Mouse (Mus musculus) bone marrow macrophage, adult 2 months (primary cell): ENCODE measurements around the gene Zer1. TPM values are rescaled to one million over a fixed set of nuclear protein-coding genes. Genes with fewer than 3 reads are reported as not detected.

Experiments
- H3K27ac ChIP-seq: 2 replicates; pipeline ENCODE4 v1.5.1; 2012; ENCODE audit warnings: low read depth, low read length; ENCODE audit not compliant: insufficient read depth
- H3K4me1 ChIP-seq: 2 replicates; pipeline ENCODE4 v1.6.1; 2012; ENCODE audit warnings: low read length; ENCODE audit not compliant: control insufficient read depth, insufficient read depth
- H3K4me3 ChIP-seq: 2 replicates; pipeline ENCODE4 v1.5.1; 2012; ENCODE audit warnings: mild to moderate bottlenecking, low read length, moderate library complexity; ENCODE audit not compliant: insufficient read depth
- CTCF ChIP-seq: IDR thresholded peaks from 2 replicates; pipeline ENCODE4 v1.5.1; 2012; ENCODE audit warnings: low read depth, mild to moderate bottlenecking, low read length, moderate library complexity
- POLR2A ChIP-seq: IDR thresholded peaks from 2 replicates; pipeline ENCODE4 v1.6.1; 2012; ENCODE audit warnings: mild to moderate bottlenecking, low read depth, low read length, borderline replicate concordance
- polyA plus RNA-seq: library from polyadenylated mRNA; stranded (reverse); fragments of >200 nt; gene quantifications from 2 replicates; pipeline ENCODE4 v1.2.4, GENCODE M21; 2012; ENCODE audit not compliant: missing spikeins, insufficient read depth, insufficient read length

Zer1 gene
- polyA plus RNA-seq, 1 experiment: 26.8 TPM

DNA sequence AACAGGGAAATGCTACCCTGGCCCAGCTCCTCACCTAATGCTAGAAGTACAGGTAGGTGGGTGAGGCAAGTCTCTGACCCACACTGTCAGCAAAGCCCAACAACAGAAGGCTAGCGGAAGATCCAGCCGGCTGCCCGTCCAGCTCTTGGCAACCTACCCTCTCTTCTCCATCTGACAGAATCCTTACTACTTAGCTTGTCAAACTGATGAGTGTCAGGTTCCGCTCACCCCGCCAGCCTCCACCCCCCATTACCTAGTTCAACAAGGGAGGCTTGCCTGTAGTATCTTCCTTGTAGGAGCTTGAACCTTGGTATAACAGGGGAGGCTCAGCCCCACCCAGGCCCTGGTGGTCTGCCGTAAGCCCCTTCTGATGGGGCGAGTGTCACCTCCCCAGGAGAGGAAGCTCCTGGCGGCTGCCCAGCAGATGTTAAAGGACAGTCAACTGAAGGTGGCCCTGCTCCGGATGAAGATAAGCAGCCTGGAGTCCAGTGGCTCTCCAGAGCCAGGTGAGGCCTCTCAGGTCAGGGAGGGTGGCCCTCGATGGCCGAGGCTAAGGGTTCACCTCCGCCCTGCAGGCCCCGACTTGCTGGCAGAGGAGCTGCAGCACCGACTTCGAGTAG is 44.1 kb downstream of the Zer1 start:
- Histone ChIP-seq H3K27ac (no peak overlapping the region), H3K4me1 (peaks cover 13% of the 10 kb centered on the region), H3K4me3 (no peak overlapping the region)
- no peak for TF ChIP-seq CTCF
- TF ChIP-seq POLR2A: no peak

DNA sequence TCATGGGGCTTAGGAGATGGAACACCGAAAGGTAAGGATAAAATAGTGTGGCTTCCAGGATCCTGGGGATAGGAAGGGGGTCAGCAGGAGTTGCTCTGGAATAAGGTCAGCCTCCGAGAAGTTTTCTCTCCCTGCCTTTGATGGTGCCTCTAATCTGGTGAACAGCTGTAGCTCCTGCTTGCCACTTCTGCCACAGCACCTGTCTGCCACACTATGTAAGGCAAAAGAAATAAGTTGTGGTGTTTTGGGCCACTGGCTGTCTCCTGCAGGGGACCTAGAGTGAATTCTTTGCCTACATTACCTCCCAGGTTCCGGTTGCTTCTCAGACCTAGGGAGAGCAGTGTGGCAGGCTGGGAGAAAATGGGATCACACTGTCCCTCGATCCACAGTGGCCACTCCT is 45.6 kb downstream of the Zer1 start:
- TF ChIP-seq POLR2A (no peak), CTCF (no peak)
- Histone ChIP-seq H3K27ac (no peak overlapping the region), H3K4me3 (no peak overlapping the region), H3K4me1 (peaks cover 7% of the 10 kb centered on the region; the same call in 1 of the 2 replicates)

GRCm38 (mm10) chr2:30078349-30078712 is 46.1 kb downstream of the Zer1 start:
- Histone ChIP-seq H3K4me3 (peak overlapping the region; percentile 27; the same call in 1 of the 2 replicates), H3K27ac (no peak overlapping the region), H3K4me1 (0 out of 2 replicates have a peak, but pooled peaks cover 3% of the 10 kb centered on the region)
- TF ChIP-seq POLR2A: no peak
- no peak for TF ChIP-seq CTCF

- H3K27ac ChIP-seq: peak within 1 kb of the TSS; percentile 48
- 0 out of 2 replicates have a peak, but pooled peaks cover 3% of the 10 kb centered on the region for H3K4me1 ChIP-seq
- TF ChIP-seq CTCF: peak; percentile 92
- TF ChIP-seq POLR2A: no peak
- H3K4me3 ChIP-seq: peak within 1 kb of the TSS; percentile 64
Measured at GRCm38 (mm10) chr2:30077502-30078348, 46.7 kb downstream of the Zer1 start, which contains the start of gene Pkn3. TSS of gene Pkn3 (plus strand) at chr2:30077684.

DNA sequence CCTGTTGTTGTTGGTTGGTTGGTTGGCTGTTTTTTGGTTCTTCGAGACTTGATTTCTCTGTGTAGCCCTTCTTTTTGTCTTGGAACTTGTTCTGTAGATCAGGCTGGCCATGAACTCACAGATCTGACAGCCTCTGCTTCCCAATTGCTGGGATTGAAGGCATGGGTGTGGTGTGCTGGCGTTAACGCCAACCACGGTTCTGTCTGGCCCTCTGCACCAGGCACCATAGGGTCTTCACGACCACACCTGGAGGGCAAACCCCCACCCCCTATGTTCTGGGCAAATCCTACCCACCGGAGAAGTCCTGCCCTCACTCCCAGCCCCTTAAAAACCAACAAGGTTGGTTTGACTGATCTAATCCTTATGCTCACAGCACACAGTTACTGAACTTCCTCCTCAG is 47.4 kb downstream of the Zer1 start:
- peak overlapping the region; percentile 15; the same call in 1 of the 2 replicates for H3K27ac ChIP-seq

DNA sequence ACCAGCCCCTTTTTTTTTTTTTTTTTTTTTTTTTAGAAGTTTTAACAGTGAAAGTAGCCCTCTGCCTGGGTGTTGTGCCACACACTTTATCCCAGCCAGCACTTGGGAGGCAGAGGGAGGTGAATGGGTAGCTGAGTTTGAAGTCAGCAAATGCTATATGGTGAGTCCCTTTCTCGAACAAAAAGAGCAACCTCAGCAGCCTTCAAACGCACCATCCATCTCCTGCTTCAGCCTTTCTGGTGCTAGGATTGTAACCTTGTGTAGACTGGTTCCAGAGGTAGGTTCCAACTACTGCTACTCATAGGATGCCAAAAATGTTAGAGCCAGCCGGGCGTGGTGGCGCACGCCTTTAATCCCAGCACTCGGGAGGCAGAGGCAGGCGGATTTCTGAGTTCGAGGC is 47.9 kb downstream of the Zer1 start:
- no peak for TF ChIP-seq CTCF
- TF ChIP-seq POLR2A: no peak
- H3K4me1 ChIP-seq: 0 out of 2 replicates have a peak, but pooled peaks cover 3% of the 10 kb centered on the region

More for the DNA sequence above, 47.4 kb downstream of the Zer1 start:
- Histone ChIP-seq H3K4me3 (0 out of 2 replicates have a peak overlapping the region, but pooled peaks have one; percentile 2), H3K4me1 (0 out of 2 replicates have a peak, but pooled peaks cover 3% of the 10 kb centered on the region)
- TF ChIP-seq POLR2A (no peak), CTCF (no peak)

DNA sequence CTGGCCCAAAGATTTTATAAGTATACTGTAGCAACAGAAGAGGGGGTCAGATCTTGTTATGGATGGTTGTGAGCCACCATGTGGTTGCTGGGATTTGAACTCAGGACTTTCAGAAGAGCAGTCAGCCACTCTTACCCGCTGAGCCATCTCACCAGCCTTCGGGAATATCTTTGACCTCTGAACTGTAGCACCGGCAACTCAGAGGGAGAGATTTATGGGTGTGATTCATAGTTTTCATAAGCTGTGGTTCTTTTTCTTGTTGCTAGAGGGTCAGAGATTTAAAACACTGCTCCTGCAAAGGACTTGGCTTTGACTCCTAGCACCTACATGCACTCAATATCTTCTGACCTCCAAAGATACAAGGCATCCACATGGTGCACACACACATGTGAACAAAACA is 48.8 kb downstream of the Zer1 start:
- Histone ChIP-seq H3K4me1 (0 out of 2 replicates have a peak, but pooled peaks cover 3% of the 10 kb centered on the region), H3K27ac (no peak overlapping the region), H3K4me3 (no peak overlapping the region)
- TF ChIP-seq CTCF: no peak

More for the DNA sequence above, 47.9 kb downstream of the Zer1 start:
- Histone ChIP-seq H3K4me3 (no peak overlapping the region), H3K27ac (no peak overlapping the region)

- Histone ChIP-seq H3K4me3 (no peak overlapping the region), H3K27ac (no peak overlapping the region), H3K4me1 (peaks cover 7% of the 10 kb centered on the region)
- TF ChIP-seq CTCF: no peak
- no peak for TF ChIP-seq POLR2A
Measured at GRCm38 (mm10) chr2:30073285-30073684, 51.1 kb downstream of the Zer1 start.

DNA sequence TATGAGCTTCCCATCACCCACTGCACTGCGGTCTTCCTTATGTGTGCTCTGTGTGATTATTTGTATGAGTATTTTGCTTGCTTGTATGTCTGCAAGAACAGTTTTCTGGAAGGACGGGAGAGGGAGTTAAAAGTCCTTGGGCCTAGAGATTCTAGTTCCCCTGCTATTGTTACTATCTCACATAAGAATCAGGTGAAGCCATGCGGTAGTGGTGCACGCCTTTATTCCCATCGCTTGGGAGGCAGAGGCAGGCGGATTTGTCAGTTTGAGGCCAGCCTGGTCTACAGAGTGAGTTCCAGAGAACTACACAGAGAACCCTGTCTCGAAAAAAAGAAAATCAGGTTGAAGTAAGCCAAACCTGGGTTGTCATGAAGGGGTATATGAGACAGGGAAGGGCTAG is 51.5 kb downstream of the Zer1 start:
- Histone ChIP-seq H3K27ac (no peak overlapping the region), H3K4me3 (no peak overlapping the region), H3K4me1 (peaks cover 8% of the 10 kb centered on the region)
- TF ChIP-seq POLR2A (no peak), CTCF (no peak)

DNA sequence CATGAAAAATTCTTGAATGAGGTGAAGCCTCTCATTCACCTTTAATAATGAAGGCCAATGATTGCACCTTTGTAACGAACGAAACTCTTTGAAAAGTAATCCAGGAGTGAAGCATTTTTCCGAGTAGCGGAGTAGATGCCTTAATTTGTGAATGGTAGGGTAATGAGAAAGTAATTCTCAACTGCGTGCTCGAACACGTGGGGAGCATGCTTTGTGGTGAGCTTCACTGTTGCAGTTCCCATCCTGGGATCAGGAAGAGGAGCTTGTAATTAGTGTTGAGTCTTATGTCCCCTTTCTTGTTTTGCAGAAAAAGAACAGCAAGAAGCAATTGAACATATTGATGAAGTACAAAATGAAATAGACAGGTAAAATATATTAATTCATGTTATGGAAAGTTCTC is 56.4 kb downstream of the Zer1 start:
- Histone ChIP-seq H3K4me3 (peak overlapping the region; percentile 98), H3K4me1 (peaks cover 11% of the 10 kb centered on the region), H3K27ac (peak overlapping the region; percentile 33)
- TF ChIP-seq POLR2A: no peak
- no peak for TF ChIP-seq CTCF
